ENCODE assay signal across 8 mouse cellular contexts in the genomic region with DNA sequence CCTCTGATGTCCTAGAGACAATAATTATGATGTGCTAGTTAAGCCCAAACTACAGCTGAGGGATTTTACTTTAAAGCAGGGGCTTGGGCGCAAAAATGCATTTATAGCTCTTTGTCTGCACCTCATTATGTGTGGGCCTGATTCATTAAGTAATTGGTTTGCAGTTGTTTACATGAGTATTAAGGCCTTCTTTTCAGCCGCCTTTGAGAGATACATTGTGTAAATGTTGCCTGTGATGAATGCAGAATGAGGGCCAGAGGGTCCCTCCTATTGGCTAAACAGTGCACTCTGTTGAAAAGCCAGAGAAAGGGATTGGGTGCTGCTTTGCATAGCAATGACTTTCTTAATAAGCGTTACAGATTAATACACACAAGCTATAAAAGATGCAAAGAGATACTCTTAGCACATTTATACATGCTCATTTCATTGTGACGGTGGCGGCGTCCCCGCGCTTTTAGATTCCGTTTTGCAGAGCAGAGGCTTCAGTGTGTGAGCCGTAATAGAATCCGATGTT. TPM values are rescaled to one million over a fixed set of nuclear protein-coding genes. Genes with fewer than 3 reads are reported as not detected.
A peak's percentile ranks its signal among the peaks of the same experiment; 100 is the strongest.
DNase-seq lines count a peak whose midpoint lies in the region; ATAC-seq and TF ChIP-seq lines count a peak whose summit lies in the region.

No protein-coding gene starts in this region.

- peak overlapping the region; percentile 36 for H3K4me3 ChIP-seq in heart, embryonic 16.5 days (ENCODE audit: low read length)
- peak overlapping the region; percentile 49 for H3K4me3 ChIP-seq in embryonic facial prominence, embryonic 10.5 days
- peak overlapping the region; percentile 32 for H3K4me3 ChIP-seq in hindbrain, embryonic 16.5 days (ENCODE audit: low read length)
- H3K4me3 ChIP-seq in limb, embryonic 14.5 days (replicated peaks; ENCODE audit: low read length): peak overlapping the region; percentile 27
- H3K4me3 ChIP-seq in stomach, embryonic 14.5 days (ENCODE audit: low read depth, low read length): peak overlapping the region; percentile 17

- H3K9me3 ChIP-seq in heart, embryonic 16.5 days (replicated peaks; ENCODE audit: control insufficient read depth, low read length): no peaks in the 10 kb centered on the region
- no peaks in the 10 kb centered on the region for H3K9me3 ChIP-seq in embryonic facial prominence, embryonic 10.5 days
- no peaks in the 10 kb centered on the region for H3K9me3 ChIP-seq in hindbrain, embryonic 16.5 days (ENCODE audit: control insufficient read depth, low read length)
- no peaks in the 10 kb centered on the region for H3K9me3 ChIP-seq in limb, embryonic 14.5 days (ENCODE audit: control insufficient read depth, low read length)
- no peaks in the 10 kb centered on the region for H3K9me3 ChIP-seq in stomach, embryonic 14.5 days (ENCODE audit: control insufficient read depth, low read depth, low read length)

- no peak for DNase-seq in heart, adult 18-20 months
- DNase-seq in embryonic facial prominence, embryonic 10.5 days (ENCODE audit: low spot score): peak; percentile 20
- no peak for DNase-seq in limb, embryonic 14.5 days (ENCODE audit: low spot score)
- DNase-seq in thymus, postnatal 25 days: no peak

- 45% methylated on average over 11 of the region's 11 CpGs for WGBS in heart, embryonic 16.5 days
- 19% methylated on average over 11 of the region's 11 CpGs for WGBS in embryonic facial prominence, embryonic 10.5 days
- whole genome bisulfite sequencing in hindbrain, embryonic 16.5 days: 8% methylated on average over 11 of the region's 11 CpGs
- WGBS in limb, embryonic 14.5 days: 22% methylated on average over 11 of the region's 11 CpGs
- WGBS in stomach, embryonic 14.5 days: 23% methylated on average over 11 of the region's 11 CpGs

- 0 out of 2 replicates have a peak overlapping the region, but pooled peaks have one; percentile 51 for H3K9ac ChIP-seq in heart, embryonic 16.5 days (ENCODE audit: low read length)
- peak overlapping the region; percentile 37; the same call in 1 of the 2 replicates for H3K9ac ChIP-seq in hindbrain, embryonic 16.5 days (ENCODE audit: low read depth, low read length)
- H3K9ac ChIP-seq in limb, embryonic 14.5 days (ENCODE audit: low read depth, low read length, severe bottlenecking): 0 out of 2 replicates have a peak overlapping the region, but pooled peaks have one; percentile 28
- no peak overlapping the region for H3K9ac ChIP-seq in stomach, embryonic 14.5 days (replicated peaks; ENCODE audit: low read depth, low read length)

- H3K4me2 ChIP-seq in heart, embryonic 16.5 days (ENCODE audit: low read depth, low read length): peak overlapping the region; percentile 68
- H3K4me2 ChIP-seq in hindbrain, embryonic 16.5 days (ENCODE audit: low read length): peak overlapping the region; percentile 73
- peak overlapping the region; percentile 46 for H3K4me2 ChIP-seq in limb, embryonic 14.5 days (replicated peaks; ENCODE audit: low read depth, low read length, severe bottlenecking)
- H3K4me2 ChIP-seq in stomach, embryonic 14.5 days (replicated peaks; ENCODE audit: low read depth, low read length): peak overlapping the region; percentile 56

- no peak for ATAC-seq in heart, embryonic 16.5 days (replicated peaks; ENCODE audit: extremely low read depth, insufficient read depth, low FRiP score)
- ATAC-seq in hindbrain, embryonic 16.5 days: peak; percentile 95
- no peak for ATAC-seq in limb, embryonic 14.5 days (ENCODE audit: low FRiP score, low read depth)
- ATAC-seq in stomach, embryonic 14.5 days (ENCODE audit: insufficient number of reproducible peaks, insufficient read depth, low FRiP score, low read depth): no peak
- no peak for ATAC-seq in CD4-positive, CD25-positive, alpha-beta regulatory T cell, adult 4 months

- no peaks in the 10 kb centered on the region for H3K27me3 ChIP-seq in heart, embryonic 16.5 days (ENCODE audit: control insufficient read depth, insufficient read depth, low read length)
- peaks cover 43% of the 10 kb centered on the region for H3K27me3 ChIP-seq in embryonic facial prominence, embryonic 10.5 days (replicated peaks; ENCODE audit: low read depth, poor library complexity, severe bottlenecking)
- H3K27me3 ChIP-seq in hindbrain, embryonic 16.5 days (replicated peaks; ENCODE audit: control insufficient read depth, insufficient read depth, low read length): peaks cover 8% of the 10 kb centered on the region
- H3K27me3 ChIP-seq in limb, embryonic 14.5 days (ENCODE audit: control insufficient read depth, insufficient read depth, low read length): no peaks in the 10 kb centered on the region
- no peaks in the 10 kb centered on the region for H3K27me3 ChIP-seq in stomach, embryonic 14.5 days (ENCODE audit: control insufficient read depth, insufficient read depth, low read length)

- TF ChIP-seq POLR2A in limb, embryonic 14.5 days (IDR thresholded peaks at IDR 0.05; ENCODE audit: borderline replicate concordance, extremely low read depth, insufficient read depth, insufficient read length): no peak

- H3K36me3 ChIP-seq in heart, embryonic 16.5 days (ENCODE audit: control insufficient read depth, insufficient read depth): 0 out of 2 replicates have a peak, but pooled peaks cover 2% of the 10 kb centered on the region
- H3K36me3 ChIP-seq in embryonic facial prominence, embryonic 10.5 days (replicated peaks): peaks cover 1% of the 10 kb centered on the region
- H3K36me3 ChIP-seq in hindbrain, embryonic 16.5 days (ENCODE audit: control insufficient read depth, insufficient read depth, low read length): no peaks in the 10 kb centered on the region
- H3K36me3 ChIP-seq in limb, embryonic 14.5 days (ENCODE audit: control insufficient read depth, insufficient read depth, low read length): no peaks in the 10 kb centered on the region
- no peaks in the 10 kb centered on the region for H3K36me3 ChIP-seq in stomach, embryonic 14.5 days (ENCODE audit: control insufficient read depth, insufficient read depth, low read length)

- no peaks in the 10 kb centered on the region for H3K4me1 ChIP-seq in heart, embryonic 16.5 days (ENCODE audit: control insufficient read depth, insufficient read depth, low read length)
- H3K4me1 ChIP-seq in embryonic facial prominence, embryonic 10.5 days: peaks cover 16% of the 10 kb centered on the region
- H3K4me1 ChIP-seq in hindbrain, embryonic 16.5 days (ENCODE audit: control insufficient read depth, insufficient read depth, low read depth, low read length): peaks cover 3% of the 10 kb centered on the region
- no peaks in the 10 kb centered on the region for H3K4me1 ChIP-seq in limb, embryonic 14.5 days (ENCODE audit: control insufficient read depth, insufficient read depth, low read length)
- no peaks in the 10 kb centered on the region for H3K4me1 ChIP-seq in stomach, embryonic 14.5 days (ENCODE audit: control insufficient read depth, insufficient read depth, low read length)

- H3K27ac ChIP-seq in heart, embryonic 16.5 days (ENCODE audit: low read length): no peak overlapping the region
- H3K27ac ChIP-seq in embryonic facial prominence, embryonic 10.5 days (replicated peaks): peak overlapping the region; percentile 61
- peak overlapping the region; percentile 81 for H3K27ac ChIP-seq in hindbrain, embryonic 16.5 days (ENCODE audit: low read depth, low read length)
- no peak overlapping the region for H3K27ac ChIP-seq in limb, embryonic 14.5 days (replicated peaks; ENCODE audit: low read depth, low read length)
- H3K27ac ChIP-seq in stomach, embryonic 14.5 days (ENCODE audit: low read length): no peak overlapping the region

RNA-seq across cellular contexts. Expression of gene Xrn2, which starts 54.3 kb away (rescaled TPM):
- 42.5 and 44.2 TPM in 2 replicates for polyA plus RNA-seq in heart, embryonic 16.5 days (2015; fragmentation: Nextera tagmentation; extraction: Ambion mirVana)
- 10 to 100 TPM; 22.4 to 29.9 TPM for total RNA-seq in heart, adult 18-20 months (2021)
- polyA plus RNA-seq in embryonic facial prominence, embryonic 10.5 days (2016; fragmentation: Nextera tagmentation; extraction: Ambion mirVana): 89.4 and 89.7 TPM in 2 replicates
- polyA plus RNA-seq in hindbrain, embryonic 16.5 days (2015; fragmentation: Nextera tagmentation; extraction: Ambion mirVana): 58.5 and 67.4 TPM in 2 replicates
- 40.0 and 57.0 TPM in 2 replicates for polyA plus RNA-seq in limb, embryonic 14.5 days (2012; rRNA removed)
- polyA plus RNA-seq in limb, embryonic 14.5 days (2014; fragmentation: Nextera tagmentation; extraction: Ambion mirVana): 81.8 and 86.2 TPM in 2 replicates
- polyA plus RNA-seq in stomach, embryonic 14.5 days (2014; fragmentation: Nextera tagmentation; extraction: Ambion mirVana): 92.3 and 95.3 TPM in 2 replicates
- polyA plus RNA-seq in CD4-positive, CD25-positive, alpha-beta regulatory T cell, adult 4 months (2017; shearing (Covaris generic)): 100 to 1,000 TPM; 166 to 178 TPM

Comparison
In these comparisons a context has a peak if more than half of its experiments do, and no peak if none do; other contexts are left out.
1. H3K27ac ChIP-seq: peak in embryonic facial prominence, embryonic 10.5 days (single experiment) and hindbrain, embryonic 16.5 days (single experiment); none in heart, embryonic 16.5 days (single experiment), limb, embryonic 14.5 days (single experiment) and stomach, embryonic 14.5 days (single experiment).
2. Peak in every context shown above with its lines, with median percentiles within 50 percentile points of each other: H3K4me2 ChIP-seq and H3K4me3 ChIP-seq.